Mouse (Mus musculus): ENCODE measurements around the gene Uvrag.
A peak's percentile ranks its signal among the peaks of the same experiment; 100 is the strongest.

The Uvrag gene

GRCm38 (mm10) chr7:99164873-99165410 is 24.0 kb upstream of the Uvrag start:
- DNase-seq, result no peak

DNA sequence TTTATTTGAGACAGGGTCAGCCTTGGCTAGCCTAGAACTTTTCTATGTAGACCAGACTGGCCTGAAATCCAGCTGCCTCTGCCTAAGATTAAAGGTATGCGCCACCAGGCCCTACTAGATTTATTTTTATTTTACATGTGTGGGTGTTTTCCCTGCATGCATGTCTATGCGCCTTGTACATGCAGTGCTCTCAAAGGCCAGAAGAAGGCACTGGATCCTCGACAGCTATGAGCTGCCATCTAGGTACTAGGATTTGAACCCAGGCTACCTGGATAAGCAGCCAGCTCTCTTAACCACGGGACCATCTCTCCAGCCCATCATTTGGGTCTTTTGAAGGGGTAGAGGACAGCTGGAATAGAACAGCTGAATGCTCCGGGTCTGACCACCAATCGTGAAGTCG is 21.5 kb upstream of the Uvrag start:
- no peak for DNase-seq

- no peak for DNase-seq
These were observed 21.0 kb upstream of the Uvrag start for GRCm38 (mm10) chr7:99161961-99162360.

DNA sequence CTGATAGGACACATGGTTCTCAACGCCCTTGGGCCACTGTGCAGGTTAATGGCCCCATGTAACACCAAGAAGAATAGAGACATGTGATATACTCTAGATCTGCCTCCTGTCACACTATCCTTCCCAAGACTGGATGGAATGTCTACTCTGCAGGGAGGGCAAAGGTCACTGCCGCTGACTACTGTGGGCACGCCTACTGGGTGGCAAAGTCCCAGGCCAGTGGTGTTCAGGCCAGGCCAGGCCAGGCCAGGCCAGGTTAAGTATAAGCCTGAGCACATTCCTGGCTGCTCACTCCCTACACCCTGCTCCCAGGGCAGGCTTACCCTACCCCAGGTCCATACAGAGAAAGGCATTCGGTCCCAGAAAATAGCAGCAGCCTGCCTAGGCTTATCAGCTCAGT is 20.6 kb upstream of the Uvrag start:
- DNase-seq, result peak; percentile 93

DNA sequence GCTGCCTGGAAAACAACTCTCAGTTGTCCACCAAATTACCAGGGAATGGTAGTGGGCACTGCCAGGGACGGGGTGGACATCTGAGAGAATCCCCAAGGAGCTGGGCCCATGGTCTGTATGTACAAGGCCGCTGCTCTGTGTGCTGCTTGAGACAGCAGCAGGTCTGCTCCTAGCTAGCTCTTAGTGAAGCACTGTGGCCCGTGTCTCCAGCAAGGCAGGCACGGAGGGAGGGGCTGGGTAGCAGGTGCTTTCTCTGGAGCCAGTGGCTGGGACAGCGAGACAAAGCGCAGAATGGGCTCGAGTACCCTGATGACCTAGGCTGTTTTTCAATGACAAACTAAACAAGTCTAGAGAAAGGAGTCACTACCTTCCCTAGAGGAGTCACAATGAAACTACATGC is 20.1 kb upstream of the Uvrag start:
- no peak for DNase-seq

DNA sequence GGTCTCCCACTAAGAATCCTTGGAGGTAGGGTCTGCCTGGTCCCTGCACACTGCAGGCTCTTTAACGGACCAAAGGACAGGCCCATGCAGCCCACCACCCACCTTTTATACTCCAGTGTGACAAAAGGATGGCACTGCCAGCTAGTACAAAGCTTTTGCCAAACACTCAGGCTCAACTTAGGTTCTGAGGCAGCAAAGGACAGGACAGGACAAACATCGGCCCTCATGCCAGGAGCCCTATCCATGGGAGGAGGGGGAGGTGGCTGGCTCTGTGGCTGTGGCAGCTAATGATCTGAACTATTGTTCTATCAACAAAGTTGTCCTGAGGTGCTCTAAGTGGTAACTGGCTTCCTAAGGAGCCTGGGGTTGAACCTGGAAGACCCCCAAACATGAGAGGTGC is 18.5 kb upstream of the Uvrag start:
- DNase-seq, result no peak

DNA sequence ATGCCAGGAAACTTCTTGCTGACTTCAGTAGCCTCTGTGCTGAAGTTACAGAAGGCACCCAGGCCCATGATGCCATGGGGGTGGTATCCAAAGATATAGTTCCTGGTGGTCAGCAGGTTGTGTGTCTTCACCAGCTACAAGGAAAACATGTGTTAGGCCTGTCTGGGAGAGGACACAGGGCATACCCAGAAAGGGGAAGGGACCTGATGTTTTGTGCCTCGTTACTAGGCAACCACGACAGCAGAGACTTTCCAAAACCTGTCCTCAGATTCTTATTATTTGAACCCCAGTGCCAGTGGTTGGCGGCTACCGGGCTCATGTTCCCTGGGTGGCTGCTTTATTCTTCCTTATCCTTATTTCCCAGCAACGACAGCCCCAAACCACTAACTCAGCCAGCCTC is 18.0 kb upstream of the Uvrag start:
- DNase-seq, result no peak

DNA sequence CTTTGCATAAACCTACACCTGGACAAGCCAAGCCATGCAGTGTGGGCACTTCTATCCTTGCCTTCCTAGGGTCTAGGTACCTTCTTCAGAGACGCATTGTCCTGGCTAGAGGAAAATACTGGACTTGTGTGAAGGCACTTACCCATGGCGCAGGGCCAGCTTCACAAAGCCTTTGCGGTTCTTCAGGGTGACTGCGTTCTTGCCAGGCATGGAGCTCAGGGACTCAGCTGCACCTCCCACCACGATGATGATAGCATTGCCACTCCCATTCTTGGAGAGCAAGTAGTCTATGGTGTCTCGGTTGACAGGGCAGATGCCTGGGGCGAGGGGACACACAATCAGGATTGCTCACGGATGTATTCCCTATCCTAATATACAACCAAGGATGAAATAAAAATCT is 17.1 kb upstream of the Uvrag start:
- no peak for DNase-seq

GRCm38 (mm10) chr7:99156737-99157136 is 15.8 kb upstream of the Uvrag start:
- DNase-seq, result no peak

DNA sequence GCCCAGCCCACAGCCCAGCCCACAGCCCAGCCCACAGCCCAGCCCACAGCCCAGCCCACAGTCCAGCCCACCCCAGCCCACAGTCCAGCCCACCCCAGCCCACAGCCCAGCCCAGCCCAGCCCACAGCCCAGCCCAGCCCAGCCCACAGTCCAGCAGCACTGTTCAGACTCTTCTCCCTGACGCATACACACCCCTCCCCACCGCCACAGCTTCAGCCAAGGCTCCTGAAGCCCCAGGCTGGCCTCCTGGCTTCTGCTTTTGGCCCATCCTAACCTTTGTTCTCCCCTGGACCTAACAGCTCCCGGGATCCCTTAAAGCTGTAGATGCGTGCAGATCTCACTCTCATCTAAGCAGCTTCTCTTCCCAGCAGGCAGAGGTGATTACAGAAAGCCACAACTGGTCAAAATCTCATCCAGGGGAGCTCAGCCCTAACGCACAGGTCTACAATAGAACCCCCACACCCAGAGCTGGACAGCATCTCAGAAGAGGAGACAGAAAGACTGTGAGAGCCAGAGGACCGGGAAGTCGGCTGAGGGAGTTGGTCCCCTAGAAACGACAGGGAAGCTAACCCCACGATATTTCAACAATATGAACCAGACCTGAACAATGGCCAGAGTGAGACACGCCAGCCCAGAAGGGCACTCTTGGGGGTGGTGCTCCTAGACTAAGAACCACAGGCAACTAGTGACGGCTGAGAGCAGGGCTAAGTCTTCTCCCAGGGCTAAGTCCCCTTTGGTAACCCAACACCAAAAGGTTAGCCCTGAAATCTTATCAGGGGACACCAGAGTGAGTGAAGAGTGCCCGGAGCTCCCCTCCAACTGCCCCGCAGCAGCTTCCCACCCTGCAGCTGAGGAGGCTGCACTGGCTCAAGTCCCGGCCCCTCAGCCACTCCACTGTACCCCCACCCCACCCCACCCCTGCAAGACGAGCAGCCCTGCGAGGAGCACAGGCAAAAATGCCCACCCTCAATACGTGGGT is 14.7 kb upstream of the Uvrag start:
- DNase-seq, result peak; percentile 74

DNA sequence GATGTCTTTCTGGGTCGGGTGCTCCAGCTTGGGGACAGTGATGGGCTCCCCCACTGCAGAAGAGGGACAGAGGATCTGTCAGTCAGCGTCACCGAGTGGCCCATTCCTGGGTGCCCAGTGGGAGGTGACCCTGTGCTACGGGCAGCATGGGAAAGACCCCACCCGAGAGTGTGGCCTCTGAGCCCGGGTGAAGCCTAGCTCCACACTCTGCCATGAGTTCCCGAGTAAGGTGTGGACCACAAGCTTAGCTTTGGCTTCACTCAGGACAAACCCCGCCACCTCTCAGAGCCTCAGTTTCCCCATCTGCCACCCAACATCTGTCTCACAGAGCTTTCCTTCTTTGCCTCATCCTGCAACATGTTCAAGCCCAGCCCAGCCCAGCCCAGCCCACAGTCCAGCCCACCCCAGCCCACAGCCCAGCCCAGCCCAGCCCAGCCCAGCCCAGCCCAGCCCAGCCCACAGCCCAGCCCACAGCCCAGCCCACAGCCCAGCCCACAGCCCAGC is 13.8 kb upstream of the Uvrag start:
- peak; percentile 49 for DNase-seq

DNA sequence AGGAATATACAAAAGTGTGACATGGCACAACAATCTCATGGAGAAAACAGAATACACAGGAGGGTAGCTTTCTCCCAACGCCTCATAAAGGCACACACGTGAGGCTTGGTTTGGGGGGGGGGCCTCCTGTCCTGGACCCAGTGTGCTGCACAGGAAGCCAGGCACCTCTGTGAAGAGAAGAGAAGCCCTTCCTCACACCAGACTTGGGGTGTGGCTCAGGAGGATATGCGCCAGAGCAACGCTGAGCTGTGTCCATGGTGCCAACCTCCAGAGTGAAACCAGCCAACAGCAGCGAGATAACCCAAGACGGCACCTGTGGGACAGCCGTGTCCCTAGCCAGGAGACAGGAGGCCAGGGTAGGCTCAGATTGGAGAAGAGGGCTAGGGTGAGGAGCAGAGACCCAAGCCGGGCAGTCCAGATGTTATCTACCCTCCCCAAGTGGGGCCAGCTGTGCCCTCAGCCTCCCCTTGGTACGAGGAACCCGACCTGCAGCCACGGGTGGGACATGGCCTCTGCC is 12.8 kb upstream of the Uvrag start:
- no peak for DNase-seq

GRCm38 (mm10) chr7:99152756-99153155 is 11.8 kb upstream of the Uvrag start:
- no peak for DNase-seq

- DNase-seq, result peak; percentile 96
These were observed 10.4 kb upstream of the Uvrag start for GRCm38 (mm10) chr7:99151342-99151741.

DNA sequence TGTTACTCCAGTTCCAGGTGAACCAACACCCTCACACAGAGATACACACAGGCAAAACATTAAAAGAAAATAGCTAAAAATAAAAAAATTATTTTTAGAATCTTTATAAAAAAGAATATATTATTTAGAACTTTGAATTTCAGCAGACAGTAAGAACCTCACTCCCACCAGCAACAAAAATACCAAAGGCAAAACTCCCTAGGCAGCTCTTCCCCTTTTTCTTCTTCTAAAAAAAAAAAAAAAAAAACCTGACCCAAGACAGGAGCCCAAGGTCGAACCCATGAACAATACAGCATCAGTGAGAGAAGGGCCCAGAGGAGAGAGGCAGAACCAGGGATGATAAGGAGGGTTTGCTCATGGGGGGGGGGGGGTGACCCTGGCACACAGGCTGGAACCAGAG is 8.1 kb upstream of the Uvrag start:
- no peak for DNase-seq

DNA sequence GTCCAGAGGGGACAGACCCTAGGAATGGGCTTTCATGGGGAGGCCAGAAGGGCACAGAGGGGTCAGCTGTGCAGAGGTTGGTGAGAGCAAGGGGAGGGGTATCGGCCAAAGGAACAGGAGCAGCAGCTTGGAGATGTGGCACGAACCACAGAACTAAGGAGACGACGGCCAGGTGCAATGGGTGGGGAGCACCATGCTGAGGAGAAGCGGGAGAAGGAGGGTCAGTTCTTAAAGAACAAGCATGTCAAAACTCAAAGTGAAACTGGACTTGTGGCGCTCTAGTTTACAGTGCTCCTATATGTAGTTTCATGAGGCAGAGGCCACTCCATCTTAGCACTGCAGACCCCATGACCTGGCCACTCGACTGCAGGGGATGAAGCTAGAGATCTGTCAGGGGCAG is 6.6 kb upstream of the Uvrag start:
- no peak for DNase-seq

DNA sequence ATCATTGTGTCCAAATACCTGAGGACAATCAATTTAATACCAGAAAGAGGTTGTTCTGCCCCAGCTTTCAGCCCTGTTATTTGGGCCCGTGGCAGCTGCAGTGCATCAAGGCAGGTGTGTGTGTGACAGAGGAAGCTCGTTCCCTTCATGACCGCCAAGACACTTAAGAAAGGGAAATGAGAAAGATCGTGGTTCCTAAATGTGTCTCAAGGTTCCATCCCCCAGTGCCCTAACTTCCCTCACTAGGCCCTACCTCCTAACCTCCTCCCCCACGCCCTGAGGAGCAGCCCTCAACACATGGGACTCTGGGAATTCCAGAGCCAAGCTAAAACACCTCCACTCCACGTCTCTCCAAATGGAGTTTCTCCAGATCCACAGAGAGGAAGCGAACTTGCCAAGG is 6.0 kb upstream of the Uvrag start:
- no peak for DNase-seq

DNA sequence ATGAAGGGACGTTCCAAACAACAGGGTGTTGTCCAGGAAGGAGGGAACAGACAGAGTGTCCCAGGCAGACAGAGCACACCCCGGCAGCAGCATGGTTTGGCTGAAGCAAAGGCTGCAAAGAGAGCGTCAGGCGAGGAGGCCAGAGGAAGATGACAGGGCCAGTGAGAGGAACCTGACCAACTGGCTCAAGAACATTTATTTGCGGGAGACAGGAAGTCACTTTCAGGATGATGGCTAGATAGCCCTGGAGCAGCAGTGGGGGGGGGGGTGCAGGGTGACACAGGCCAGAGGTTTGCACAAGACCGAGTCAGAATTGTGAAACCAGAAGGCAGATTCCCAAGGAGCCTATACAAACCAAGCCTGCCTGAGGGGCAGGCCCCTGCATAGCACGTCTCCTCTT is 5.1 kb upstream of the Uvrag start:
- no peak for DNase-seq

DNA sequence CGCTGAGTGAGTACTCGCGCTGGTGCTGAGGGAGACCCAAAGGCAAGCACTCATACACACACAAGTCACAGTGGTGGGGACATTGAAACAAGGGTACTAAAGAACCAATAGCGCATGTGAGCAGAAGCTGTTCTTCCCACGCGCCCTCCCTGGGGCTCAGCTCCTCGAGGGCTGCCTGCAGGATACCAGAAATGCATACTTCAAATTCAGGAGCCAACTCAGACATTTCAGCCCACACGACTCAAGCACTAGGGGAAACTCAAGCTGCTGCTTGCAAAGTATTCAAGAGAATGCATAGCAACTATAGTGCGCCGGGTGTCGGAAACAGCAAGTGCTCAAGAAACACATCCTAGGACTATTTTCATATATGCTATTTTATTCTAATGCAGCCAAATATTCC is 3.7 kb upstream of the Uvrag start:
- no peak for DNase-seq

GRCm38 (mm10) chr7:99143244-99143643 is 2.3 kb upstream of the Uvrag start:
- no peak for DNase-seq

DNA sequence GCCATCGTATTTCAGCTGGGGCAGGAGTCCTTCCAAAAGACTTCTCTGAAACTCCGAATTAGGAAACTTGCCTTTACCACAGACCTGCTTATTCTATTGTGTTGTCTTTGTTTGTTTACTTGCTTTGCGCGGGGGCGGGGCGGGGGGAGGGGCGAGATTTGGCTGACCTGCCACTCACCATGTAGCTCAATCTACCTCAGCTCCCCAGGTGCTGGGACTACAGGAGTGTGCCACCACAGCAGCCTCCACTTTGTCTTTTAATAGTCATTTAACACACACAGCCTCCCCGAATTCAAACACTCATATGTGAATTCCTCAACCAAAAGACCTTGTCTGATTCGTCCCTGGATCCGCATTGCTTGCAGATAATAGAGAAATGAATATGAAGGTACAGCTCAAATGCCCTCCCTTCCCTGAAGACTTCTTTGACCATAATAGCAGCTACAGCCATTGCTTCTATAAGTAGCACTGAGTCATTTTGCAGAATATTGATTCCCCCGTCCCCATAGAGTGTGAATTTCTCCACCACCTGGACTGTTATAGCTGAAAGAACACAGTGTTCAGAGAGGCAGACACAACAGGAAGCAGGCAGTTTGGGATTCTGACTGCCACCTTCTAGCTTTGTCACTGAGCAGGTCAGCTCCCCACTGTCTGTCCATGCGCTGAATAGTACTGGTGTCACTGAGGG is 1.1 kb upstream of the Uvrag start:
- no peak for DNase-seq

DNA sequence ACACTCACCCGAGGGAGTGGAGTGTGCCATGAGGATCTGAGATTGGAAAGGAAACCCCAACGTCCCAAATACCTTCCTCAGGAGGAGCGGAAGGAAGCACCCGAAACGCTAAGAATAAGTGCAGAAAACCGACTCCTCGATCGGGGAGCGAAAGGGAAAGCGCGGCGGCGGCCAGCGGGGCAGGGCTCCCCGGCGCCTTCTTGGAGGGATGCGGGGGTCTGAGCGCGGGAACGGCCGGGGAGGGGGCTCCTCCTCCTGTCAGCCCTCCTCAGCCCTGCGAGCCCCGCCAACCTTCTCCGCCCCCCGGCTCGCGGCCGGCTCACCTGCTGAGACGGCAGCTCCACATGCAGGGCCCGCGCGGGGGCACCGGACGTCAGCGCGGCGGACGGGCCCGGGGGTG is 430 bp downstream of the Uvrag start:
- DNase-seq, result no peak

DNA sequence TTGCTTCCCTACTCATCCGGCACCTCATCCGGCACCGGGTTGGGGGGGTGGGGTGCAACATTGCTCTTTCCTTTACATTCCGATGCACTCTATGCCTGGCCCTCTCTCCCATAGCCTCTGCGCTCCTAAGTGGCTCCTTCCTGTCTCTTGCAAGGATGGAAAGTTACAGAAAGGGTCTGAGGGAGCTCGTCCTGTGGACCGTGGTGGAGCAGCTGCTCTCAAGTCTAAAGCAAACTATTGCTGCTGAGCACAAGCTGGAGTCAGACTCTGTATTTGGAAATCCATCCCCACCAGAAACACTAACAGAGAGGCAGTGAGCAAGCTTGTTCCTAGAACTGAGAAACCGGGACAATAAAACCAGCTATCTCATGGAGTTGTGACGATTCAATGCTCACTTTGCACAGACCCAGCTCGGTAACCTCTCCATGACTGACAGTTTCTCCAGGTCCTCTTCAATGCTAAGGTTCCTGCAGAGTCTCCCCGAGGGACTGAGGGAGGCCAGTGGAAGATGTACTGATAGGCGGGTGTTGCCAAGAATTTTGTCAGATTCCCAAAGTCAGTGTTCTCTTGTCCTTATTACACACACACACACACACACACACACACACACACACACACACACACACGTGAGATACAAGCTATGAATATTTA is 975 bp downstream of the Uvrag start:
- DNase-seq, result peak; percentile 47

Data from kidney, postnatal 14 days (tissue).